Mouse (Mus musculus) neural tube, embryonic 15.5 days (tissue): ENCODE measurements around the gene Kng1. TPM values are rescaled to one million over a fixed set of nuclear protein-coding genes. Genes with fewer than 3 reads are reported as not detected.

ENCODE experiments used
- ATAC-seq: fragments of 200-750 bp; cut with Nextera tagmentation; 2 replicates; pipeline ENCODE4 v1.8.0; 2017; ENCODE audit warnings: mild to moderate bottlenecking, moderate TSS enrichment, moderate library complexity; ENCODE audit not compliant: low FRiP score
- H3K27ac ChIP-seq: fragments of 300-500 bp; sonication (generic); replicated peaks from 2 replicates; pipeline ENCODE4 v1.5.1; 2015; ENCODE audit warnings: mild to moderate bottlenecking, inconsistent platforms
- H3K27me3 ChIP-seq: fragments of 300-500 bp; sonication (generic); replicated peaks from 2 replicates; pipeline ENCODE4 v1.6.1; 2015; ENCODE audit warnings: inconsistent platforms
- H3K36me3 ChIP-seq: fragments of 300-500 bp; sonication (generic); 2 replicates; pipeline ENCODE4 v1.6.1; 2015; ENCODE audit warnings: inconsistent platforms
- H3K4me1 ChIP-seq: fragments of 300-500 bp; sonication (generic); 2 replicates; pipeline ENCODE4 v1.6.1; 2015; ENCODE audit warnings: inconsistent platforms
- H3K4me2 ChIP-seq: fragments of 300-500 bp; sonication (generic); 2 replicates; pipeline ENCODE4 v1.6.1; 2015; ENCODE audit warnings: inconsistent platforms, mild to moderate bottlenecking, moderate library complexity
- H3K4me3 ChIP-seq: fragments of 300-500 bp; sonication (generic); replicated peaks from 2 replicates; pipeline ENCODE4 v1.5.1; 2015; ENCODE audit warnings: mild to moderate bottlenecking, inconsistent platforms
- H3K9ac ChIP-seq: fragments of 300-500 bp; sonication (generic); replicated peaks from 2 replicates; pipeline ENCODE4 v1.6.1; 2015; ENCODE audit warnings: mild to moderate bottlenecking, inconsistent platforms
- H3K9me3 ChIP-seq: fragments of 300-500 bp; sonication (generic); replicated peaks from 2 replicates; pipeline ENCODE4 v1.6.1; 2016; ENCODE audit warnings: inconsistent platforms
- WGBS: fragments of 180-500 bp; shearing (Covaris S2); methylation state at CpG from one replicate; pipeline ENCODE4 v1.1.7; 2015; ENCODE audit warnings: mixed read lengths; 5-methylcytosine and 5-hydroxymethylcytosine counted together
- microRNA-seq: library from miRNA; unstranded; fragments of <30 nt; microRNA quantifications from one replicate; pipeline ENCODE4, GENCODE M21; 2017
- polyA plus RNA-seq: library from polyadenylated mRNA; unstranded; fragments of >200 nt; fragmentation: Nextera tagmentation; extraction: Ambion mirVana; gene quantifications from 2 replicates; pipeline ENCODE4 v1.2.1, GENCODE M21; 2015

Kng1 gene
- polyA plus RNA-seq, 1 experiment from 2014 or later = 0.47 TPM

- WGBS = 94% methylated on average over 3 of the region's 3 CpGs
- Histone ChIP-seq H3K4me3 (no peak overlapping the region), H3K9ac (no peak overlapping the region), H3K27ac (no peak overlapping the region), H3K27me3 (no peaks in the 10 kb centered on the region), H3K36me3 (peaks cover 30% of the 10 kb centered on the region), H3K4me1 (peaks cover 10% of the 10 kb centered on the region), H3K4me2 (no peak overlapping the region), H3K9me3 (no peaks in the 10 kb centered on the region)
- ATAC-seq = no peak
Observed at GRCm38 (mm10) chr16:23122446-23122845, 64.8 kb downstream of the Kng1 start.

- 95% methylated on average over 4 of the region's 4 CpGs for WGBS
- peaks cover 10% of the 10 kb centered on the region for H3K4me1 ChIP-seq
- no peak overlapping the region for H3K4me3 ChIP-seq
- no peak for ATAC-seq
- no peak overlapping the region for H3K4me2 ChIP-seq
- H3K27me3 ChIP-seq = no peaks in the 10 kb centered on the region
- H3K27ac ChIP-seq = no peak overlapping the region
- H3K9me3 ChIP-seq = no peaks in the 10 kb centered on the region
- H3K36me3 ChIP-seq = peaks cover 30% of the 10 kb centered on the region
- no peak overlapping the region for H3K9ac ChIP-seq
Observed at GRCm38 (mm10) chr16:23123104-23123503, 65.4 kb downstream of the Kng1 start.

GRCm38 (mm10) chr16:23124398-23124797 is 66.7 kb downstream of the Kng1 start:
- H3K27me3 ChIP-seq = no peaks in the 10 kb centered on the region
- H3K27ac ChIP-seq = no peak overlapping the region
- no peak overlapping the region for H3K4me2 ChIP-seq
- peaks cover 30% of the 10 kb centered on the region for H3K36me3 ChIP-seq
- no peak for ATAC-seq
- no peak overlapping the region for H3K4me3 ChIP-seq
- H3K9me3 ChIP-seq = no peaks in the 10 kb centered on the region
- peaks cover 23% of the 10 kb centered on the region for H3K4me1 ChIP-seq
- no peak overlapping the region for H3K9ac ChIP-seq
- whole genome bisulfite sequencing = 93% methylated on average over 4 of the region's 4 CpGs

- peak; percentile 22; the same call in 1 of the 2 replicates for ATAC-seq
- Histone ChIP-seq H3K9me3 (no peaks in the 10 kb centered on the region), H3K4me3 (peak overlapping the region; percentile 64), H3K27me3 (no peaks in the 10 kb centered on the region), H3K4me1 (peaks cover 24% of the 10 kb centered on the region), H3K36me3 (peaks cover 11% of the 10 kb centered on the region), H3K27ac (peak overlapping the region; percentile 98), H3K9ac (peak overlapping the region; percentile 77), H3K4me2 (peak overlapping the region; percentile 96)
- 0% methylated on average over 4 of the region's 4 CpGs for WGBS
Observed at GRCm38 (mm10) chr16:23127311-23127672, 69.6 kb downstream of the Kng1 start.

GRCm38 (mm10) chr16:23127673-23128375 is 70.2 kb downstream of the Kng1 start, which contains the start of gene Rfc4:
Gene Rfc4, minus strand, starts transcription at chr16:23127737.
- Histone ChIP-seq H3K27ac (peak within 1 kb of the TSS; percentile 98), H3K4me2 (peak within 1 kb of the TSS; percentile 96), H3K4me3 (peak within 1 kb of the TSS; percentile 64), H3K4me1 (peaks cover 24% of the 10 kb centered on the region), H3K36me3 (0 out of 2 replicates have a peak, but pooled peaks cover 7% of the 10 kb centered on the region), H3K27me3 (no peaks in the 10 kb centered on the region), H3K9me3 (no peaks in the 10 kb centered on the region), H3K9ac (peak within 1 kb of the TSS; percentile 77)
- WGBS = under 1% methylated on average over 51 of the region's 51 CpGs
- ATAC-seq = peak; percentile 96

GRCm38 (mm10) chr16:23130303-23130702 is 72.6 kb downstream of the Kng1 start:
- Histone ChIP-seq H3K4me2 (no peak overlapping the region), H3K9me3 (no peaks in the 10 kb centered on the region), H3K4me3 (no peak overlapping the region), H3K27me3 (no peaks in the 10 kb centered on the region), H3K27ac (no peak overlapping the region), H3K9ac (no peak overlapping the region), H3K36me3 (no peaks in the 10 kb centered on the region), H3K4me1 (peaks cover 24% of the 10 kb centered on the region)
- WGBS = 88% methylated on average over 3 of the region's 3 CpGs
- no peak for ATAC-seq

Small RNAs within 50 kb of the gene (microRNA-seq; reads per million reads assigned to microRNA genes)
- gene Gm49346 = not detected

Other genes with a start within 250 kb of the Kng1 start
- not detected in 2 replicates for gene Crygs, start 246.3 kb upstream of the Kng1 start, polyA plus RNA-seq
- gene Tbccd1, start 200.2 kb upstream of the Kng1 start, polyA plus RNA-seq = 19.5 and 23.2 TPM in 2 replicates
- 106 and 110 TPM in 2 replicates for gene Dnajb11, start 200.0 kb upstream of the Kng1 start, polyA plus RNA-seq
- 0.87 and 2.5 TPM in 2 replicates for gene Ahsg, start 166.6 kb upstream of the Kng1 start, polyA plus RNA-seq
- not detected in 2 replicates for gene Fetub, start 139.5 kb upstream of the Kng1 start, polyA plus RNA-seq
- 0.10 and 0.14 TPM in 2 replicates for gene Hrg, start 106.8 kb upstream of the Kng1 start, polyA plus RNA-seq
- 0.46 and 0.55 TPM in 2 replicates for gene Kng2, start 28.4 kb upstream of the Kng1 start, polyA plus RNA-seq
- 347 and 374 TPM in 2 replicates for gene Eif4a2, start 49.6 kb downstream of the Kng1 start, polyA plus RNA-seq
- gene Rfc4, start 69.9 kb downstream of the Kng1 start, polyA plus RNA-seq = 35.3 and 56.6 TPM in 2 replicates
- gene Adipoq, start 88.7 kb downstream of the Kng1 start, polyA plus RNA-seq = 0.24 and 0.42 TPM in 2 replicates
- 19.3 and 21.1 TPM in 2 replicates for gene St6gal1, start 166.9 kb downstream of the Kng1 start, polyA plus RNA-seq